Mouse (Mus musculus): Measurements from ENCODE around the gene RPS10-NUDT3. TPM values are rescaled to one million over a fixed set of nuclear protein-coding genes. Genes with fewer than 3 reads are reported as not detected.

The RPS10-NUDT3 gene
- total and polyA plus RNA-seq, 2 experiments, result not detected

GRCm38 (mm10) chr17:27574470-27575115 is 60.4 kb downstream of the RPS10-NUDT3 start:
- TF ChIP-seq CTCF (IDR thresholded peaks at IDR 0.05; ENCODE audit: low read depth, low read length), result no peak
- TF ChIP-seq POLR2A (IDR thresholded peaks at IDR 0.05; ENCODE audit: extremely low read depth, insufficient read depth, low read length), result no peak
- Histone ChIP-seq H3K27ac (replicated peaks; ENCODE audit: insufficient read depth, low read depth, low read length) (no peak overlapping the region), H3K4me3 (ENCODE audit: insufficient read depth, low read depth, low read length) (no peak overlapping the region), H3K27me3 (ENCODE audit: control insufficient read depth, insufficient read depth, low read length) (no peaks in the 10 kb centered on the region), H3K9ac (ENCODE audit: low read depth, low read length) (no peak overlapping the region), H3K36me3 (ENCODE audit: control insufficient read depth, insufficient read depth, low read length) (no peaks in the 10 kb centered on the region; the same call in 1 of the 2 replicates), H3K4me1 (ENCODE audit: control insufficient read depth, insufficient read depth, low read length) (peaks cover 2% of the 10 kb centered on the region; the same call in 1 of the 2 replicates), H3K79me2 (ENCODE audit: control insufficient read depth, insufficient read depth, low read length) (no peaks in the 10 kb centered on the region)
- DNase-seq (ENCODE audit: extremely low read depth, low read depth, low spot score), result no peak
- 84% methylated on average over 16 of the region's 16 CpGs for WGBS

GRCm38 (mm10) chr17:27573772-27574320 is 61.2 kb downstream of the RPS10-NUDT3 start:
- no peak for DNase-seq (ENCODE audit: extremely low read depth, low read depth, low spot score)
- peaks cover 2% of the 10 kb centered on the region; the same call in 1 of the 2 replicates for H3K4me1 ChIP-seq (ENCODE audit: control insufficient read depth, insufficient read depth, low read length)
- H3K27me3 ChIP-seq (ENCODE audit: control insufficient read depth, insufficient read depth, low read length), result no peaks in the 10 kb centered on the region
- H3K27ac ChIP-seq (replicated peaks; ENCODE audit: insufficient read depth, low read depth, low read length), result no peak overlapping the region
- WGBS, result 82% methylated on average over 10 of the region's 10 CpGs
- H3K4me3 ChIP-seq (ENCODE audit: insufficient read depth, low read depth, low read length), result no peak overlapping the region
- H3K36me3 ChIP-seq (ENCODE audit: control insufficient read depth, insufficient read depth, low read length), result no peaks in the 10 kb centered on the region
- no peak overlapping the region for H3K9ac ChIP-seq (ENCODE audit: low read depth, low read length)
- no peaks in the 10 kb centered on the region for H3K79me2 ChIP-seq (ENCODE audit: control insufficient read depth, insufficient read depth, low read length)
- TF ChIP-seq POLR2A (IDR thresholded peaks at IDR 0.05; ENCODE audit: extremely low read depth, insufficient read depth, low read length) (no peak), CTCF (IDR thresholded peaks at IDR 0.05; ENCODE audit: low read depth, low read length) (no peak)

GRCm38 (mm10) chr17:27571315-27571714 is 63.7 kb downstream of the RPS10-NUDT3 start:
- TF ChIP-seq CTCF (IDR thresholded peaks at IDR 0.05; ENCODE audit: low read depth, low read length) (no peak), POLR2A (IDR thresholded peaks at IDR 0.05; ENCODE audit: extremely low read depth, insufficient read depth, low read length) (no peak)
- no peaks in the 10 kb centered on the region for H3K79me2 ChIP-seq (ENCODE audit: control insufficient read depth, insufficient read depth, low read length)
- no peak overlapping the region for H3K9ac ChIP-seq (ENCODE audit: low read depth, low read length)
- WGBS, result 61% methylated on average over 8 of the region's 8 CpGs
- no peaks in the 10 kb centered on the region for H3K27me3 ChIP-seq (ENCODE audit: control insufficient read depth, insufficient read depth, low read length)
- DNase-seq (ENCODE audit: extremely low read depth, low read depth, low spot score), result peak; percentile 42
- peaks cover 2% of the 10 kb centered on the region; the same call in 1 of the 2 replicates for H3K4me1 ChIP-seq (ENCODE audit: control insufficient read depth, insufficient read depth, low read length)
- 0 out of 2 replicates have a peak overlapping the region, but pooled peaks have one; percentile 12 for H3K27ac ChIP-seq (replicated peaks; ENCODE audit: insufficient read depth, low read depth, low read length)
- no peak overlapping the region for H3K4me3 ChIP-seq (ENCODE audit: insufficient read depth, low read depth, low read length)
- no peaks in the 10 kb centered on the region for H3K36me3 ChIP-seq (ENCODE audit: control insufficient read depth, insufficient read depth, low read length)

- no peak for DNase-seq (ENCODE audit: extremely low read depth, low read depth, low spot score)
- Histone ChIP-seq H3K36me3 (ENCODE audit: control insufficient read depth, insufficient read depth, low read length) (no peaks in the 10 kb centered on the region), H3K9ac (ENCODE audit: low read depth, low read length) (no peak overlapping the region), H3K4me3 (ENCODE audit: insufficient read depth, low read depth, low read length) (no peak overlapping the region), H3K27ac (replicated peaks; ENCODE audit: insufficient read depth, low read depth, low read length) (no peak overlapping the region), H3K27me3 (ENCODE audit: control insufficient read depth, insufficient read depth, low read length) (no peaks in the 10 kb centered on the region), H3K79me2 (ENCODE audit: control insufficient read depth, insufficient read depth, low read length) (no peaks in the 10 kb centered on the region), H3K4me1 (ENCODE audit: control insufficient read depth, insufficient read depth, low read length) (peaks cover 7% of the 10 kb centered on the region; the same call in 1 of the 2 replicates)
- WGBS, result 86% methylated on average over 5 of the region's 5 CpGs
- TF ChIP-seq CTCF (IDR thresholded peaks at IDR 0.05; ENCODE audit: low read depth, low read length) (no peak), POLR2A (IDR thresholded peaks at IDR 0.05; ENCODE audit: extremely low read depth, insufficient read depth, low read length) (no peak)
Measured at GRCm38 (mm10) chr17:27568228-27568627, 66.8 kb downstream of the RPS10-NUDT3 start.

GRCm38 (mm10) chr17:27565942-27566267 is 69.1 kb downstream of the RPS10-NUDT3 start:
- no peak overlapping the region for H3K27ac ChIP-seq (replicated peaks; ENCODE audit: insufficient read depth, low read depth, low read length)
- H3K36me3 ChIP-seq (ENCODE audit: control insufficient read depth, insufficient read depth, low read length), result no peaks in the 10 kb centered on the region
- no peak for TF ChIP-seq CTCF (IDR thresholded peaks at IDR 0.05; ENCODE audit: low read depth, low read length)
- no peak for TF ChIP-seq POLR2A (IDR thresholded peaks at IDR 0.05; ENCODE audit: extremely low read depth, insufficient read depth, low read length)
- H3K4me1 ChIP-seq (ENCODE audit: control insufficient read depth, insufficient read depth, low read length), result peaks cover 5% of the 10 kb centered on the region; the same call in 1 of the 2 replicates
- H3K4me3 ChIP-seq (ENCODE audit: insufficient read depth, low read depth, low read length), result peak overlapping the region; percentile 48
- WGBS, result 3% methylated on average over 13 of the region's 13 CpGs
- H3K27me3 ChIP-seq (ENCODE audit: control insufficient read depth, insufficient read depth, low read length), result no peaks in the 10 kb centered on the region
- no peaks in the 10 kb centered on the region for H3K79me2 ChIP-seq (ENCODE audit: control insufficient read depth, insufficient read depth, low read length)
- no peak for DNase-seq (ENCODE audit: extremely low read depth, low read depth, low spot score)
- H3K9ac ChIP-seq (ENCODE audit: low read depth, low read length), result peak overlapping the region; percentile 74
